Mouse (Mus musculus) kidney, embryonic 16.5 days (tissue): ENCODE results near the gene Castor2. TPM values are rescaled to one million over a fixed set of nuclear protein-coding genes. Genes with fewer than 3 reads are reported as not detected.

ENCODE experiments used
- ATAC-seq: fragments of 200-750 bp; cut with Nextera tagmentation; 2 replicates; pipeline ENCODE4 v1.8.0; 2017; ENCODE audit warnings: moderate TSS enrichment; ENCODE audit not compliant: low FRiP score, low TSS enrichment
- H3K27ac ChIP-seq: fragments of 300-500 bp; sonication (generic); 2 replicates; pipeline ENCODE4 v1.5.1; 2014; ENCODE audit warnings: low read length
- H3K27me3 ChIP-seq: fragments of 300-500 bp; sonication (generic); 2 replicates; pipeline ENCODE4 v1.6.1; 2014; ENCODE audit warnings: low read length, control low read depth, mixed read lengths; ENCODE audit not compliant: insufficient read depth
- H3K36me3 ChIP-seq: fragments of 300-500 bp; sonication (generic); 2 replicates; pipeline ENCODE4 v1.6.1; 2014; ENCODE audit warnings: low read length, control low read depth, mixed read lengths; ENCODE audit not compliant: insufficient read depth
- H3K4me1 ChIP-seq: fragments of 300-500 bp; sonication (generic); 2 replicates; pipeline ENCODE4 v1.6.1; 2014; ENCODE audit warnings: low read length, control low read depth, mixed read lengths; ENCODE audit not compliant: insufficient read depth
- H3K4me2 ChIP-seq: fragments of 300-500 bp; sonication (generic); replicated peaks from 2 replicates; pipeline ENCODE4 v1.6.1; 2014; ENCODE audit warnings: low read depth, low read length
- H3K4me3 ChIP-seq: fragments of 300-500 bp; sonication (generic); 2 replicates; pipeline ENCODE4 v1.5.1; 2014; ENCODE audit warnings: mild to moderate bottlenecking, low read length
- H3K9ac ChIP-seq: fragments of 300-500 bp; sonication (generic); replicated peaks from 2 replicates; pipeline ENCODE4 v1.6.1; 2014; ENCODE audit warnings: low read length
- H3K9me3 ChIP-seq: fragments of 300-500 bp; sonication (generic); 2 replicates; pipeline ENCODE4 v1.6.1; 2016; ENCODE audit warnings: low read length, control low read depth
- WGBS: fragments of 180-500 bp; shearing (Covaris S2); extraction: QIAGEN DNeasy Blood & Tissue Kit; methylation state at CpG from one replicate; pipeline ENCODE4 v1.1.7; 2014; 5-methylcytosine and 5-hydroxymethylcytosine counted together
- polyA plus RNA-seq: library from polyadenylated mRNA; unstranded; fragments of >200 nt; fragmentation: Nextera tagmentation; extraction: Ambion mirVana; gene quantifications from 2 replicates; pipeline ENCODE4 v1.2.1, GENCODE M21; 2015

Gene Castor2
- polyA plus RNA-seq, 1 experiment from 2014 or later: 14.0 TPM

DNA sequence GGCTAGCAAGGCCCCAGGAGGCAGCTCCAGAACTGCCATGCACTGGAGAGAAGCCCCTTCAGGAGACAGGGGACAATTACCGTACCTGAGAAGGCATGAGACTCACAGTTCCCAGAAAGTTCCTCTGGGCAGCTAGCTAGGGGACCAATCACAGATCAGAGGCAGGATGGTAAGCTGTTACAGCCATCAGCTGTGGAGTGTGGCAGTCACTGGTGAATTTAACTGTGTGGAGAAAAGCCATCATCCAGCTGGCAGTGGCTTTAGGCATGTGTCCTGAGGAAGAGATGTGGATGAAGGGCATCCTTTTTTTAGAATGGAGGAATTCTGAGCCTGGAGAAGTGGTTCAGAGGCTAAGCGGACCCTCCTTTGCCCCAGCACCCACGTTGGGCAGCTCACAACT is 20.6 kb downstream of the Castor2 start:
- Histone ChIP-seq H3K9ac (no peak overlapping the region), H3K27ac (no peak overlapping the region; the same call in 1 of the 2 replicates), H3K4me1 (peaks cover 5% of the 10 kb centered on the region; the same call in 1 of the 2 replicates), H3K9me3 (no peaks in the 10 kb centered on the region), H3K4me2 (no peak overlapping the region), H3K27me3 (no peaks in the 10 kb centered on the region), H3K4me3 (no peak overlapping the region), H3K36me3 (0 out of 2 replicates have a peak, but pooled peaks cover 7% of the 10 kb centered on the region)
- ATAC-seq: no peak
- WGBS: 91% methylated on average over 3 of the region's 3 CpGs

DNA sequence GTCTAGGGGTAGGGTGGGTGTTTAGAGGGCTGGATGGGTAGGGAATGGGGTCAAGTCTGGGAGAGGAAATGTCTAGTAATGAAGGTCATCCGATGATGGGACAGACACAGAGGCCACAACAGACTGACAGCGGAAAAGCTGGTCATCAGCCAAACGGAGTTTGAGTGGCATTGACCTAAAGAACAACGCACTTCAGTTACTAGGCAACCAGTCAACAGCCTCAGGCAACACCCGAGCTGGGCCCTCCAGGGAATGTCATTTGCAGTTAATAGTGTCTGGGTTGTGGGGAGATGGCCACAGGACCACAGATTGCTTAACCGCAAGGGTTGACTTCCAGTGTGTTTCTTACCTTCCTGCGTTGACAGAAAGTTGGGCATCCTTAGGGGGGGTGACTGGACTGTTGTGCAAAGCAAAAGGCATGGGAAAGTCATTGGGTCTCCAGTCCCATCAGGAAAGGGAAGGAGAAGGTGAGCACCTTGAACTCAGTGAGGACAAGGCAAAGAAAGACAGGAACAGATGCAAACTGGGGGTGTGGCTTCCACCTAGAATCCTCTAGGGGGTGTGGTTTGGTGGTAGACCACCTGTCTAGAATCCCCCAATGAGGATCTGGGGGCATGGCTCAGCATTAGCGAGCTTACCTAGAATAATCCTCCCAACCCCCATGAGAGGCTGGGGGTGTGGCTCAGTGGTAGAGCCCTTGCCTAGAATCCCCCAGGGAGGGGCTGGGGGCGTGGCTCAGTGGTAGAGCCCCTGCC is 21.8 kb downstream of the Castor2 start:
- Histone ChIP-seq H3K9me3 (no peaks in the 10 kb centered on the region), H3K36me3 (0 out of 2 replicates have a peak, but pooled peaks cover 9% of the 10 kb centered on the region), H3K27me3 (no peaks in the 10 kb centered on the region), H3K27ac (no peak overlapping the region), H3K4me2 (no peak overlapping the region), H3K9ac (no peak overlapping the region), H3K4me1 (peaks cover 5% of the 10 kb centered on the region; the same call in 1 of the 2 replicates), H3K4me3 (no peak overlapping the region)
- no peak for ATAC-seq
- WGBS: 69% methylated on average over 9 of the region's 9 CpGs

DNA sequence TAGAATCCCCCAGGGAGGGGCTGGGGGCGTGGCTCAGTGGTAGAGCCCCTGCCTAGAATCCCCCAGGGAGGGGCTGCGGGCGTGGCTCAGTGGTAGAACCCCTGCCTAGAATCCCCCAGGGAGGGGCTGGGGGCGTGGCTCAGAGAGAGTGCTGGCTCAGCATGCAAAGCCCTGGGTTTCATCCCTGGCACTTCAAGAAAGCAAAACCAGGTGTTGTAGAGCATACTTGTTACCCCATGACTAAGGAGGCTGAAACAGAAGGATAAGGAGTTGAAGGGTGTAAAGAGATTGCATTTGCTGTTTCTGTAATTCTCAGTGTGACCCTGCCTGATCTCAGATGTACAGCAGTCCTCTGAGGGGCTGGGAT is 22.4 kb downstream of the Castor2 start:
- Histone ChIP-seq H3K36me3 (peaks cover 13% of the 10 kb centered on the region), H3K27me3 (no peaks in the 10 kb centered on the region), H3K9me3 (no peaks in the 10 kb centered on the region; the same call in 1 of the 2 replicates), H3K4me2 (no peak overlapping the region), H3K9ac (no peak overlapping the region), H3K4me3 (no peak overlapping the region), H3K4me1 (peaks cover 5% of the 10 kb centered on the region; the same call in 1 of the 2 replicates), H3K27ac (no peak overlapping the region)
- no peak for ATAC-seq
- WGBS: 84% methylated on average over 4 of the region's 4 CpGs

DNA sequence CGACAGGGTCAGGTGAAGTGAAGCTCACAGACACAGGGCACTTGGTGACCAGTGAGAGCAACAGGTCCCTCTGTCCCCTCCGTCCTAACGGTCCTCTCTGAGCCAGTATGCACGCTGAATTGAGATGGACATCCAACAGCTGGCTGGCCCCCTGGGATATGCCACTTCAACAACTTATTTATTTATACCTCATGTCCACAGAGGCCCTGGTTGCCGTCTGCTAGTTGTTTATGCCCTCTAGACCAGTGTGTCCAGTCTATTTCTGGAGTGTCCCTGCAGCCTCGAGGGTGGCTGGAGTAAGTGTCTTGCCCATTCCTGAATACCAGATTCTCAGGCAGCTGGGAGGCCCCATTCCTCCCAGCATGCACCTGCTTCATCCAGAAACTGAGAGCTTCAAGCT is 24.3 kb downstream of the Castor2 start:
- no peak for ATAC-seq
- Histone ChIP-seq H3K4me1 (peaks cover 5% of the 10 kb centered on the region; the same call in 1 of the 2 replicates), H3K27me3 (no peaks in the 10 kb centered on the region), H3K9me3 (no peaks in the 10 kb centered on the region; the same call in 1 of the 2 replicates), H3K4me2 (no peak overlapping the region), H3K9ac (no peak overlapping the region), H3K36me3 (peaks cover 15% of the 10 kb centered on the region), H3K27ac (no peak overlapping the region), H3K4me3 (no peak overlapping the region)
- WGBS: 76% methylated on average over 6 of the region's 6 CpGs

DNA sequence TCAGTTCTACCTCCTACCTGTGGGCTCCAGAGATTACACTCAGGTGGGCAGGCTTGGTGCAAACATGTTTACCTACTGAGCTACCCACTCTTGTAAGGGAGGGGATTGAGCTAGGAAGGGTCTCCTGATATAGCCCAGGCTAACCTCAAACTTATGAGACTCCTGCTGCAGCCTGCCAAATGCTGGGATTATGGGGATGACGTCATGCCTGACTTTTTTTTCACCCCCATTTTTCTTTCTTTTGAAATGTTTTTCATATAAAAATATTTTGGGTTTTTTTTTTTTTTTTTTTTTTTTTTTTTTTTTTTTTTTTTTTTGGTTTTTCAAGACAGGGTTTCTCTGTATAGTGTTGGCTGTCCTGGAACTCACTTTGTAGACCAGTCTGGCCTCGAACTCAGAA is 26.7 kb downstream of the Castor2 start:
- Histone ChIP-seq H3K27me3 (no peaks in the 10 kb centered on the region), H3K9ac (no peak overlapping the region), H3K4me3 (no peak overlapping the region), H3K4me2 (no peak overlapping the region), H3K9me3 (no peaks in the 10 kb centered on the region; the same call in 1 of the 2 replicates), H3K4me1 (no peaks in the 10 kb centered on the region), H3K36me3 (peaks cover 15% of the 10 kb centered on the region), H3K27ac (no peak overlapping the region)
- WGBS: 84% methylated on average over 2 of the region's 2 CpGs
- no peak for ATAC-seq

DNA sequence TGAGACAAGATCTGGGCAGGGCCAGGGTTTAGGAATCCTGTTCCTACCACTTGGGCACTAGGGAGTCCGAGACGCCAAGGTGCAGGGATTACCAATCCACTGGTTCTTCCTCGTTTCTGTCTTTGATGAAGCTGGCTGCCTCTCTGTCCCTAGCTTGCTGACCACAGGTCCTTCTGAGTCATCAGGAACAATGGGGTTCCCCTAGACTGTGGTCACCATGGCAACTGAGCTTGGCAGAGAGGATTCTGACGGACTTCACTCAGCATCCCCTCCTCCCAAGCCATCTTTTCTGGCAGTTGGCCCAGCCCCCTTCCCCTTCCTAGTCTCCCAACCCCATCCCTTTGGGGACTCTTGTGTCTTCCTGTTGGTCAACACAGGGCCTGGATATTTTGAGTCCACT is 32.1 kb downstream of the Castor2 start:
- 54% methylated on average over 4 of the region's 4 CpGs for WGBS

DNA sequence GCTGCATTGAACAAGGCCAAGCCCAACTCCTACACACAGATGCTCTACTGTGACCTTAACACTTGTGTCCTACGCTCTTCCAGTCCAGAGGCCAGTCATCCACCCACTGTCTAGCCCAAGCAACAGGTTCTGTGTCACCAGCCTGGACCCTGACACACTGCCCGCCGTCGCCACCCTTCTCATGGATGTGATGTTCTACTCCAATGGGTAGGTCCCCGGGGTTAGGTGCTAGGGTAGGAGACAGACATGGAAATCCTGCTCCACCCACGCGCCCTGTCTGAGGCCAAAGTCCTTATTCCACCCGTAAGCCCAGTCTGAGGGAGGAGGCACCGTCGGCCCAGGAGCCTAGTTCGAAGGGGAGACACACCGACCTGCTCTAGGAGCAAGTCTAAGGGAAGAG is 36.5 kb downstream of the Castor2 start:
- Histone ChIP-seq H3K9ac (no peak overlapping the region), H3K36me3 (peaks cover 28% of the 10 kb centered on the region), H3K4me2 (no peak overlapping the region), H3K4me3 (no peak overlapping the region), H3K4me1 (no peaks in the 10 kb centered on the region), H3K27ac (no peak overlapping the region), H3K9me3 (no peaks in the 10 kb centered on the region), H3K27me3 (no peaks in the 10 kb centered on the region)
- ATAC-seq: no peak
- WGBS: 88% methylated on average over 12 of the region's 12 CpGs

More for the DNA sequence above, 32.1 kb downstream of the Castor2 start:
- H3K27ac ChIP-seq: no peak overlapping the region
- no peak overlapping the region for H3K4me2 ChIP-seq
- ATAC-seq: no peak
- no peak overlapping the region for H3K4me3 ChIP-seq
- H3K4me1 ChIP-seq: no peaks in the 10 kb centered on the region
- H3K36me3 ChIP-seq: peaks cover 30% of the 10 kb centered on the region
- no peak overlapping the region for H3K9ac ChIP-seq
- H3K9me3 ChIP-seq: no peaks in the 10 kb centered on the region; the same call in 1 of the 2 replicates
- no peaks in the 10 kb centered on the region for H3K27me3 ChIP-seq

DNA sequence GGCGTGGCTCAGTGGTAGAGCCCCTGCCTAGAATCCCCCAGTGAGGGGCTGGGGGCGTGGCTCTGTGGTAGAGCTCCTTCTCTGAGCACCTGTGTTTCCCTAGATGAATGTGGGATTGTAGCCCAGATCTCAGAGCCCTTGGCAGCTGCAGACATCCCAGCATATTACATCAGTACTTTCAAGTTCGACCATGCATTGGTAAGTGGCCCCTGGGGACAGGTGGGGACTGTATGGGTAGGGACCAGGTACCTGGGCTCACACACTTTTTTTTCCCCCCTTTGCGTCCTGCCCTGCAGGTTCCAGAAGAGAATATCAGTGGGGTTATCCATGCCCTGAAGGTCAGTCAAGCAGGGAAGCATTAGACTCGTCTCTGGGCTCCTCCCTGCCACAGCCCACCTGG is 38.4 kb downstream of the Castor2 start:
- 71% methylated on average over 5 of the region's 5 CpGs for WGBS
- Histone ChIP-seq H3K4me3 (no peak overlapping the region), H3K27me3 (no peaks in the 10 kb centered on the region), H3K27ac (no peak overlapping the region), H3K9ac (no peak overlapping the region), H3K9me3 (no peaks in the 10 kb centered on the region), H3K4me2 (no peak overlapping the region), H3K4me1 (no peaks in the 10 kb centered on the region), H3K36me3 (peaks cover 34% of the 10 kb centered on the region)
- ATAC-seq: no peak

DNA sequence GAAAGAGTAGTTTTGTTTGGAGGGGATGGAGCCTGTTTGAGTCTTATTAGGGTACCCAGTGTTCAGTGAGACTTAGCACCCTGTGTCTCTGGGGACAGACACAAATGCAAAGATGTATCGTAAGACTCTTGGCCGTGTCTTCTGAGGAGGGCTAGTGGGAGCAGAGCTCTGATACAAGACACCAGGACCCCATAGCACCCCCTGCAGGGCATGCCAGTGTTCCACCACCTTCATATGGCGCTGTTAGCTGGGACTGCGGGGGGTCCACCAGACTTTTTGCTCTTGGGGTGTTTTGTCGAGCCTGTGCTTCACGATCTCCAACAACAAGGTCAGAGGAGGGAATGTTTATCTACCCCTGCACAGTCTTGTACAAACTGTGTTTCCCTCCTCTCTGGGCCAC is 39.9 kb downstream of the Castor2 start:
- Histone ChIP-seq H3K27ac (no peak overlapping the region), H3K27me3 (no peaks in the 10 kb centered on the region), H3K4me1 (no peaks in the 10 kb centered on the region), H3K36me3 (peaks cover 30% of the 10 kb centered on the region), H3K4me2 (no peak overlapping the region), H3K9ac (no peak overlapping the region), H3K9me3 (no peaks in the 10 kb centered on the region), H3K4me3 (no peak overlapping the region)
- no peak for ATAC-seq
- 74% methylated on average over 6 of the region's 6 CpGs for WGBS

DNA sequence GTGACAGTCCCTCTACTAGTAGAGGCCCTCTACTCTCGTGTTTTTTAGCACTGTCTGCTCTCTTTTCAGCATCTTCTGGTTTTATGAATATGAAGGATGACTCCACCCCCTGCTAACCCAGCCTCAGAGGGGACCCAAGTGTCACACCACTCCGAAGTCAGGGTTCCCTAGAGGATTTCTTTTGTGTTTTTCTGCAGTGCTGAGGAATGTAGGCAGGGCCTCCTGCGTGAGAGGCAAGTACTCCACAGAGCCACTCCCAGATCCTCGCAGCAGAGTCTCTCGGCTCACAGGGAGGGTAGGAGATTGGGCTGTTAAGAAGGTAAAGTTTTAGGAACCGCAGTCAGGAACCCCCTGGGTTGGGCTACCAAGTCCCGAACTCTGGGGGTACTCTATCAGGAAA is 41.7 kb downstream of the Castor2 start:
- no peaks in the 10 kb centered on the region for H3K27me3 ChIP-seq
- no peak overlapping the region for H3K27ac ChIP-seq
- no peak overlapping the region for H3K9ac ChIP-seq
- no peak overlapping the region for H3K4me3 ChIP-seq
- no peaks in the 10 kb centered on the region for H3K4me1 ChIP-seq
- no peak for ATAC-seq
- H3K9me3 ChIP-seq: peaks cover 4% of the 10 kb centered on the region; the same call in 1 of the 2 replicates
- 71% methylated on average over 7 of the region's 7 CpGs for WGBS
- H3K36me3 ChIP-seq: peaks cover 23% of the 10 kb centered on the region
- H3K4me2 ChIP-seq: no peak overlapping the region
